Mouse (Mus musculus) right cerebral cortex, postnatal 4 days (tissue): ENCODE measurements at regions not wholly inside any gene's neighbourhood (a gene's known extent, or its start where the extent isn't known, plus 50 kb on each side); places are given as distances from the start of the nearest gene placed in this dataset.

Source experiments
- DNase-seq: peaks from one replicate; pipeline ENCODE4 v3.0.0-alpha.2; 2022

DNA sequence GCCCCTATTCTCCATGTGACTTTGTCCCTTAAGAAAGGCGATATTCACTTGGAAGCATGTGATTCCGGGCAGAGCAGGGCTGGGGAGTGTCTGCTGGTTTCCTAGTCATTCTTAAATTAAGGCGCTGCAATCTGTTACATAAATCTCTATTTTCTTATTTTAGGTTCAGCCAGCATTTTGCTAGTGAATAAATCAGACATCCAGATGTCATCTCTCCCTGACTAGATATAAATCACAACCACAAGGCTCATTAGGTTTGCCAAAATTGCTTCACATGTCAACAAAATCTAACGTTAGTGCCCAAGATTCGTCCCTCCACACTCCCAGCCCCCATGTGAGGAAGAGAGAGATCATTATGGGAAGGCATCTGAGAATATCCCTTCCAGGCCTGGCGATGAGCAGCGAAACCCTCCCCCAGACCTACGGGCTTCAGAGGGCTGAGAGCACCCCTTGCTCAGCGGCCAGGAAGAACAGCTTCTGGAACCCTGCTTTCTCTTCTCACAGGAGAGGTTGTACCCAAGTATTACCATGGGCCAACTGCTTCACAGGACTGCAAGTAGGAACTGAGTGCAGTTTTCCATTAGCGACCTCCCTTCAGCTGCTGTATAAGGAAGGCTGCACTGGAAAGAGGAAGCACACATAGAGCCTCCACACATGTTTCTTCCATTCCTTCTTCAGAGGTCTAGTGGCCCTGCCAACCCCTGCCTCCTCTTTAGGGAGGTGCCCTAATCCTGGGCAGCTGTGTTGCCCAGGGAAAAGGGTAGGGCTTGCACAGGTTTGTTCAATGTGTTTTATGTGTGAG is 250.5 kb downstream of the Hivep2 start:
- peak; percentile 35 for DNase-seq

GRCm38 (mm10) chr10:14215512-14215911 is 249.6 kb downstream of the Hivep2 start:
- no peak for DNase-seq

DNA sequence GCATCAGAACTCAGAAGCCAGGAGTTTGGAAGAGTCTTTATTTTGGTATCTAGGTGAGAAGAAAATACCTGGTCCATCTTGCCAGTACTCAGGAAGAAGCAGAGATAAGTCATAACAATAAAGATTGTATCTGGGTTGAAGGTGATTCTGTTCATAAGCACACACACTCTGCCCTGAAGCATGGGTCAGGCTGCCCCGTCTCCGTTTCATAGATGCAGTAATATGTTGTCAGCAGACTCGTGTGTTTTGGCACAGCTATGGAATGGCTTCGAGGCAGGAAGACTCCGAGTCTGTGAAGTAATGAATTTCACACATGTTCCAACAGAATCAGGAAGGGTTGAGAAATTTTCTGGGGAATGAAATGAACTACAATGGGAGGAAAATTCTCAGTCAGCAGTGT is 247.7 kb downstream of the Hivep2 start:
- DNase-seq, result no peak

DNA sequence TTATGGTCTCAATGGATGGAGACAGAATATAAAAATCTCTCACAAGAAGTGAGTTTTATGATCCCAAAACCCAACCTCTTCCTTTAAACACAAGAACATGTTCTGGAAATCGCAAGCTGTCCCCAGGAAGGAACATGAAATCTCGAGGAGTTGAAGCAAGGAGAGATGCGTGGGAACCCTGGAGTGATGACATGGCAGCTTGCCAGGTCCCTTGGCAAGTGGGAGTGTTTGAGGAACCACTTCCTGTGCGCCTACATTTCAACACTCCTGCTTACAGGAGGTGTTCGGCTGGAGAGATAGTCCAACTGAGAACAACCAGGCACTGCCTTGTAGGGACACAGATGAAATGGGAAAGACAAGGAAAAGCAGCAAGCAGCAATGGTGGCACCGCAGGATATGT is 246.1 kb downstream of the Hivep2 start:
- DNase-seq, result peak; percentile 61

- no peak for DNase-seq
Observed at GRCm38 (mm10) chr10:14211481-14211880, 245.6 kb downstream of the Hivep2 start.

- DNase-seq, result peak; percentile 86
Observed at GRCm38 (mm10) chr10:14210445-14210844, 244.6 kb downstream of the Hivep2 start.

- DNase-seq, result no peak
Observed at GRCm38 (mm10) chr10:14210045-14210444, 244.2 kb downstream of the Hivep2 start.

DNA sequence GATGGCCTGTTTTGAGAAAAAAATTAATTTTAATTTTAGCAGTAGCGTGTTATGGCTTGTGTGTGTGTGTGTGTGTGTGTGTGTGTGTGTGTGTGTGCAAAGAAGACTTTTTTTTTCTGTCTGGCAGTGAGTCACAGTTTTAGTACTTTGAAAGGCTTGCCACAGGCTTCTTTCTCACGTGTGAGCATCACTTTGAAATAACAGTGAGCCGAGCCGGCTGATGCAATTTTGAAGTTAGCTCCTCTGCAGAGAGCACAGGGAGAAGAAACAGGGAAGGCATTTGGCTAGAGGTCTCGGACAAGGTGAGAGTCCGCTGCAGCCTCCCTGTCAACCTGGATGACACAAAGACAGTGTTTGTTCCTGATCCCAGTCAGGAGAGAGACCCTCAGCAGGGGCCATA is 242.3 kb downstream of the Hivep2 start:
- DNase-seq, result no peak

DNA sequence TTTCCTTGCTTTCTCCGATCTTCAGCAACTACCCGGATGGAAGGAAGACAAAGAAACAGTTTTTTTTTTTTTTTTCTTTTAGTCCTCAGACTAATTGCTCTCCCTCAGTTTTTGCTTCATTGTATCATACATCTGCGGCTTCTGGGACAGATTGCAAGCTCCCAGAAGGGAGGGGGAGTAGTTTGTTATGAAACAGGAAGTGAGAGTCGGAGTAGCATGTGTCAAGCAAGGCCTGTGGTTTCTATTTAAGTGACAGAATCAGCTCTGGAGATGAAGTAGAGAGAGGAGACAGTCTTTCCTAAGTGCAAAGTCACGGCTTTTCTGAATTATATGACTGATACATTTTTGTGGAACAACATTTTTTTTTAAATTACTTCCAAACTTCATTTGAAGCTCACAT is 241.7 kb downstream of the Hivep2 start:
- DNase-seq, result no peak

- no peak for DNase-seq
Observed at GRCm38 (mm10) chr10:14207051-14207570, 241.2 kb downstream of the Hivep2 start.
